Mouse (Mus musculus) 3T3-L1 (cell line): ENCODE measurements around the gene Glis1.
"Not testable (repeated sequence)": the region's sequence is repeated elsewhere in the genome, so short reads cannot be mapped to it uniquely, and the experiment has no call there.

Source experiments
- DNase-seq: peaks from one replicate; pipeline ENCODE4 v3.0.0-alpha.2; 2015; ENCODE audit warnings: low read depth, low spot score

Gene Glis1

GRCm38 (mm10) chr4:107576742-107577141 is 142.4 kb downstream of the Glis1 start:
- DNase-seq, result no peak

- DNase-seq, result no peak
These were observed 142.9 kb downstream of the Glis1 start for GRCm38 (mm10) chr4:107577146-107577839.

GRCm38 (mm10) chr4:107580883-107581282 is 146.5 kb downstream of the Glis1 start:
- DNase-seq, result no peak

- no peak for DNase-seq
These were observed 152.0 kb downstream of the Glis1 start for GRCm38 (mm10) chr4:107586391-107586790.

GRCm38 (mm10) chr4:107588637-107589036 is 154.2 kb downstream of the Glis1 start:
- DNase-seq, result no peak

GRCm38 (mm10) chr4:107589046-107589445 is 154.7 kb downstream of the Glis1 start:
- no peak for DNase-seq

- DNase-seq, result no peak
These were observed 156.6 kb downstream of the Glis1 start for GRCm38 (mm10) chr4:107590805-107591534.

GRCm38 (mm10) chr4:107593426-107593825 is 159.0 kb downstream of the Glis1 start:
- DNase-seq, result peak; percentile 40

GRCm38 (mm10) chr4:107597226-107597897 is 163.0 kb downstream of the Glis1 start:
- DNase-seq, result no peak

GRCm38 (mm10) chr4:107597898-107598580 is 163.6 kb downstream of the Glis1 start:
- DNase-seq, result no peak

- not testable (repeated sequence) for DNase-seq
These were observed 164.2 kb downstream of the Glis1 start for GRCm38 (mm10) chr4:107598581-107598958.

GRCm38 (mm10) chr4:107602284-107602683 is 167.9 kb downstream of the Glis1 start:
- peak; percentile 47 for DNase-seq

- peak; percentile 80 for DNase-seq
These were observed 168.4 kb downstream of the Glis1 start for GRCm38 (mm10) chr4:107602787-107603186.

GRCm38 (mm10) chr4:107603208-107603607 is 168.8 kb downstream of the Glis1 start:
- DNase-seq, result no peak

GRCm38 (mm10) chr4:107605964-107606602 is 171.7 kb downstream of the Glis1 start:
- peak; percentile 17 for DNase-seq

GRCm38 (mm10) chr4:107609775-107610174 is 175.4 kb downstream of the Glis1 start:
- DNase-seq, result no peak

GRCm38 (mm10) chr4:107611888-107612650 is 177.7 kb downstream of the Glis1 start:
- DNase-seq, result no peak

- DNase-seq, result no peak
These were observed 183.3 kb downstream of the Glis1 start for GRCm38 (mm10) chr4:107617596-107618230.

GRCm38 (mm10) chr4:107619487-107619886 is 185.1 kb downstream of the Glis1 start:
- DNase-seq, result no peak

GRCm38 (mm10) chr4:107621366-107621765 is 187.0 kb downstream of the Glis1 start:
- DNase-seq, result peak; percentile 72
